Mouse (Mus musculus): ENCODE data around the gene Vat1l. TPM values are rescaled to one million over a fixed set of nuclear protein-coding genes. Genes with fewer than 3 reads are reported as not detected.

Gene Vat1l
- polyA plus RNA-seq, 1 experiment = 0.01 TPM

GRCm38 (mm10) chr8:114165741-114166140 lies 39.7 kb upstream of the Vat1l start:
- TF ChIP-seq SRF (IDR thresholded peaks at IDR 0.05; ENCODE audit: control insufficient read depth, insufficient read length, low read depth) (no peak), E2F4 (IDR thresholded peaks at IDR 0.05; ENCODE audit: insufficient read depth) (no peak), POLR2AphosphoS2 (IDR thresholded peaks at IDR 0.05; ENCODE audit: insufficient read length, low read depth) (no peak), TCF3 (IDR thresholded peaks at IDR 0.05; ENCODE audit: insufficient read length, low read depth) (no peak), MYOD1 (IDR thresholded peaks at IDR 0.05; ENCODE audit: control insufficient read depth in 1 of 3, insufficient read length in 2 of 3, low read depth in 2 of 3) (no peak), CEBPB (IDR thresholded peaks at IDR 0.05; ENCODE audit: insufficient read depth, poor library complexity, severe bottlenecking) (no peak), POLR2A (IDR thresholded peaks at IDR 0.05; ENCODE audit: insufficient read length, low read depth) (no peak)
- no peak overlapping the region for H3ac ChIP-seq (ENCODE audit: control insufficient read depth, insufficient read length)
- H3K27me3 ChIP-seq (ENCODE audit: control insufficient read depth, insufficient read depth, insufficient read length) = no peaks in the 10 kb centered on the region
- no peaks in the 10 kb centered on the region for H3K79me2 ChIP-seq (ENCODE audit: control insufficient read depth, insufficient read depth)
- H3K4me2 ChIP-seq (ENCODE audit: low read depth) = no peak overlapping the region
- no peaks in the 10 kb centered on the region for H3K36me3 ChIP-seq (ENCODE audit: control insufficient read depth, insufficient read depth)
- no peak overlapping the region for H3K4me3 ChIP-seq

- no peak for TF ChIP-seq POLR2AphosphoS2 (IDR thresholded peaks at IDR 0.05; ENCODE audit: insufficient read length, low read depth)
- no peak for TF ChIP-seq SRF (IDR thresholded peaks at IDR 0.05; ENCODE audit: control insufficient read depth, insufficient read length, low read depth)
- no peak for TF ChIP-seq TCF3 (IDR thresholded peaks at IDR 0.05; ENCODE audit: insufficient read length, low read depth)
- no peak for TF ChIP-seq TCF12 (IDR thresholded peaks at IDR 0.05; ENCODE audit: insufficient read depth, poor library complexity, severe bottlenecking)
- no peak for TF ChIP-seq USF1 (IDR thresholded peaks at IDR 0.05; ENCODE audit: low read depth)
- no peak for TF ChIP-seq POLR2A (IDR thresholded peaks at IDR 0.05; ENCODE audit: insufficient read length, low read depth)
- no peak for TF ChIP-seq MAX (IDR thresholded peaks at IDR 0.05; ENCODE audit: low read depth)
- TF ChIP-seq MYOG (IDR thresholded peaks at IDR 0.05; ENCODE audit: control insufficient read depth in 1 of 3, insufficient read depth in 1 of 3, insufficient read length in 2 of 3, low read depth in 2 of 3) = no peak
- no peak for TF ChIP-seq REST (IDR thresholded peaks at IDR 0.05; ENCODE audit: insufficient read depth, insufficient read length)
- no peak for TF ChIP-seq E2F4 (IDR thresholded peaks at IDR 0.05; ENCODE audit: insufficient read depth)
- no peak for TF ChIP-seq MYOD1 (IDR thresholded peaks at IDR 0.05; ENCODE audit: control insufficient read depth in 1 of 3, insufficient read length in 2 of 3, low read depth in 2 of 3)
- Histone ChIP-seq H3K79me2 (ENCODE audit: control insufficient read depth, insufficient read depth) (no peaks in the 10 kb centered on the region), H3K27me3 (ENCODE audit: control insufficient read depth, insufficient read depth, insufficient read length) (no peaks in the 10 kb centered on the region), H3K4me3 (no peak overlapping the region), H3ac (ENCODE audit: control insufficient read depth, insufficient read length) (no peak overlapping the region), H3K4me2 (ENCODE audit: low read depth) (no peak overlapping the region), H3K36me3 (ENCODE audit: control insufficient read depth, insufficient read depth) (no peaks in the 10 kb centered on the region)
Observed at GRCm38 (mm10) chr8:114176721-114177120, 28.7 kb upstream of the Vat1l start.

- H3K27me3 ChIP-seq (ENCODE audit: control insufficient read depth, insufficient read depth, insufficient read length) = no peaks in the 10 kb centered on the region
- H3K4me3 ChIP-seq = no peak overlapping the region
- H3K36me3 ChIP-seq (ENCODE audit: control insufficient read depth, insufficient read depth) = no peaks in the 10 kb centered on the region
- TF ChIP-seq CEBPB (IDR thresholded peaks at IDR 0.05; ENCODE audit: insufficient read depth, poor library complexity, severe bottlenecking) = no peak
- no peak for TF ChIP-seq USF1 (IDR thresholded peaks at IDR 0.05; ENCODE audit: low read depth)
- no peak for TF ChIP-seq POLR2AphosphoS2 (IDR thresholded peaks at IDR 0.05; ENCODE audit: insufficient read length, low read depth)
- TF ChIP-seq TCF3 (IDR thresholded peaks at IDR 0.05; ENCODE audit: insufficient read length, low read depth) = no peak
- H3K4me2 ChIP-seq (ENCODE audit: low read depth) = no peak overlapping the region
- H3K79me2 ChIP-seq (ENCODE audit: control insufficient read depth, insufficient read depth) = no peaks in the 10 kb centered on the region
- no peak overlapping the region for H3ac ChIP-seq (ENCODE audit: control insufficient read depth, insufficient read length)
Observed at GRCm38 (mm10) chr8:114193334-114193733, 12.1 kb upstream of the Vat1l start.

- Histone ChIP-seq H3ac (ENCODE audit: control insufficient read depth, insufficient read length) (no peak overlapping the region), H3K79me2 (ENCODE audit: control insufficient read depth, insufficient read depth) (no peaks in the 10 kb centered on the region), H3K36me3 (ENCODE audit: control insufficient read depth, insufficient read depth) (no peaks in the 10 kb centered on the region), H3K27me3 (ENCODE audit: control insufficient read depth, insufficient read depth, insufficient read length) (no peaks in the 10 kb centered on the region), H3K4me2 (ENCODE audit: low read depth) (no peak overlapping the region), H3K4me3 (no peak overlapping the region)
- no peak for TF ChIP-seq E2F4 (IDR thresholded peaks at IDR 0.05; ENCODE audit: insufficient read depth)
- TF ChIP-seq POLR2A (IDR thresholded peaks at IDR 0.05; ENCODE audit: insufficient read length, low read depth) = no peak
- no peak for TF ChIP-seq MYOD1 (IDR thresholded peaks at IDR 0.05; ENCODE audit: control insufficient read depth in 1 of 3, insufficient read length in 2 of 3, low read depth in 2 of 3)
- no peak for TF ChIP-seq SRF (IDR thresholded peaks at IDR 0.05; ENCODE audit: control insufficient read depth, insufficient read length, low read depth)
- no peak for TF ChIP-seq TCF12 (IDR thresholded peaks at IDR 0.05; ENCODE audit: insufficient read depth, poor library complexity, severe bottlenecking)
Observed at GRCm38 (mm10) chr8:114198990-114199389, 6.4 kb upstream of the Vat1l start.

GRCm38 (mm10) chr8:114206421-114206983 lies 1.1 kb downstream of the Vat1l start:
- Histone ChIP-seq H3K79me2 (ENCODE audit: control insufficient read depth, insufficient read depth) (no peaks in the 10 kb centered on the region), H3K36me3 (ENCODE audit: control insufficient read depth, insufficient read depth) (no peaks in the 10 kb centered on the region), H3ac (ENCODE audit: control insufficient read depth, insufficient read length) (no peak overlapping the region), H3K4me2 (ENCODE audit: low read depth) (no peak overlapping the region), H3K4me3 (no peak overlapping the region), H3K27me3 (ENCODE audit: control insufficient read depth, insufficient read depth, insufficient read length) (no peaks in the 10 kb centered on the region)
- TF ChIP-seq CEBPB (IDR thresholded peaks at IDR 0.05; ENCODE audit: insufficient read depth, poor library complexity, severe bottlenecking) = no peak
- no peak for TF ChIP-seq POLR2A (IDR thresholded peaks at IDR 0.05; ENCODE audit: insufficient read length, low read depth)
- no peak for TF ChIP-seq TCF3 (IDR thresholded peaks at IDR 0.05; ENCODE audit: insufficient read length, low read depth)
- TF ChIP-seq REST (IDR thresholded peaks at IDR 0.05; ENCODE audit: insufficient read depth, insufficient read length) = no peak
- TF ChIP-seq MYOG (IDR thresholded peaks at IDR 0.05; ENCODE audit: control insufficient read depth in 1 of 3, insufficient read depth in 1 of 3, insufficient read length in 2 of 3, low read depth in 2 of 3) = no peak
- no peak for TF ChIP-seq USF1 (IDR thresholded peaks at IDR 0.05; ENCODE audit: low read depth)
- TF ChIP-seq POLR2AphosphoS2 (IDR thresholded peaks at IDR 0.05; ENCODE audit: insufficient read length, low read depth) = no peak
